Mouse (Mus musculus) megakaryocyte, embryonic 14.5 days (primary cell): ENCODE measurements around the gene Vps18.

Experiments
- FLI1 ChIP-seq: IDR thresholded peaks from 2 replicates; pipeline ENCODE4 v1.6.1; 2012; ENCODE audit warnings: low read length, inconsistent platforms, mixed read lengths
- GATA1 ChIP-seq: IDR thresholded peaks from 3 replicates; pipeline ENCODE4 v1.6.1; 2012; ENCODE audit warnings: mixed read lengths, low read length, inconsistent platforms, borderline replicate concordance

- TF ChIP-seq GATA1: no peak
- no peak for TF ChIP-seq FLI1
Observed at GRCm38 (mm10) chr2:119240819-119241186, 47.7 kb upstream of the Vps18 start.
